Mouse (Mus musculus) adrenal gland, postnatal 4 days (tissue): Measurements from ENCODE around the gene Sbno2. TPM values are rescaled to one million over a fixed set of nuclear protein-coding genes. Genes with fewer than 3 reads are reported as not detected.
A peak's percentile ranks its signal among the peaks of the same experiment; 100 is the strongest.

Experiments used
- DNase-seq, 2 experiments: peaks; one replicate each; pipeline ENCODE4 v3.0.0; 2021 to 2022; ENCODE audit warnings: low spot score in 2 of 2, mixed read lengths in 2 of 2
- total RNA-seq, 2 experiments: library from RNA; stranded (reverse); gene quantifications; 2 replicates each; pipeline ENCODE4 v1.2.3; 2021

Sbno2 gene
- total RNA-seq, 2 experiments from 2014 or later, result 51.7 to 53.2 TPM

- DNase-seq, result no peak
Measured at GRCm38 (mm10) chr10:80127920-80128319, 22.5 kb upstream of the Sbno2 start.

GRCm38 (mm10) chr10:80123932-80124562 lies 18.7 kb upstream of the Sbno2 start:
- no peak for DNase-seq

GRCm38 (mm10) chr10:80121639-80122038 lies 16.3 kb upstream of the Sbno2 start:
- DNase-seq, result no peak

GRCm38 (mm10) chr10:80120146-80120545 lies 14.8 kb upstream of the Sbno2 start:
- DNase-seq, result no peak

DNA sequence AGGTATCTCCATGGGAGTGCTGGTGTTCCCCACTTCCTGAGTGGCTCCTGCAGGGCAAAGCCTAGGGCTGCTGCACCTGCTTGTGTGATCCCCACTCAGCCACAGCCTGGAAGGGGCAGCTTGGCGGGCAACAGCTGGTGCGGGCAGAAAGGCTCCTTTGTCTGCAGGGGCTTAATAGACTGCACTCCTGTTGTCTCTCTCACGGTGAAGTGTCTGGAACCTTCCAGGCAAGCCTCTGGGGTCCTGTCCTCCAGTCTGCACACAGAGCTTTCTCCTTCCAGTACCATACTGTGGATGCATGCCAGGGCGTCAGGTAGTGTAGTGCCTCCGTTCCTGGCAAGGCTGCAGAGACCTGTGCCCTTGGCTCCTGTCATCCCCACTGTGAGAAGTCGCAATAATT lies 13.2 kb upstream of the Sbno2 start:
- DNase-seq, result no peak

- no peak for DNase-seq
Measured at GRCm38 (mm10) chr10:80117736-80118135, 12.4 kb upstream of the Sbno2 start.

- no peak for DNase-seq
Measured at GRCm38 (mm10) chr10:80116927-80117691, 11.7 kb upstream of the Sbno2 start.

- DNase-seq, result no peak
Measured at GRCm38 (mm10) chr10:80116563-80116926, 11.2 kb upstream of the Sbno2 start.

GRCm38 (mm10) chr10:80115944-80116335 lies 10.6 kb upstream of the Sbno2 start:
- no peak for DNase-seq

DNA sequence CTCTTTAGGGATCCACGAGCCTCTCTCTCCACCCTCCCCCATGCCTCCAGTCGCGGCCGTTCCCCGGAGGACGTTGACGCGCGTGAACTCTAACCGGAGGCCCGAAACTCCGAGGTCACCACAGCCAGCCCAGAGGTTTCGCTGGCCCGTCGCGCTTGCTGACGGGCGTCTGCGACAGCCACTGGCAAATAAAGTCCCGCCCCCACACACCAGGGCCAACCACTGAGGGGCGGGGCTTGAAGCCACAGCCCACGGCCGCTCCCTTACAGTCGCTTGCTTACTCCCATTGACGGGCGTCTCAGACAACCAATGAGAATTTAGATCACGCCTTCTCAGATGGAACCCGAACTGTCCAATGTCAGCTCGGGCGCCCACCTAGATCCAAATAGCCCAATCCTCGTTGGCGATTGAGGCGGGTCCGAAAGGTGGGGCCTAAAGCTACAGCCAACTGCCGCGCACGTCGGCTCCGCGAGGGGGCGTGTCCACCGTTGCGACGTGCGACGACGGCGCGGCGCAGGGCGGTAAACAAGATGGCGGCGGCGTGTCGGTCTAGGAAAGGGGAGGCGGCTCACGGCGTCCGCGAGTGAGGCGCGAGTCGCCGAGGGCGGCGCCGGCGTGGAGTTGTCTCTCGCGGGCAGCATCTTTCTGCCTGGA lies 10.0 kb upstream of the Sbno2 start, which contains the start of gene Stk11:
Gene Stk11, plus strand, starts transcription at position 514 of the 654 bp plus-strand sequence.
- peak; percentile 94 to 97 for DNase-seq

GRCm38 (mm10) chr10:80114341-80115284 lies 9.2 kb upstream of the Sbno2 start:
- peak; percentile 86 to 95 for DNase-seq

DNA sequence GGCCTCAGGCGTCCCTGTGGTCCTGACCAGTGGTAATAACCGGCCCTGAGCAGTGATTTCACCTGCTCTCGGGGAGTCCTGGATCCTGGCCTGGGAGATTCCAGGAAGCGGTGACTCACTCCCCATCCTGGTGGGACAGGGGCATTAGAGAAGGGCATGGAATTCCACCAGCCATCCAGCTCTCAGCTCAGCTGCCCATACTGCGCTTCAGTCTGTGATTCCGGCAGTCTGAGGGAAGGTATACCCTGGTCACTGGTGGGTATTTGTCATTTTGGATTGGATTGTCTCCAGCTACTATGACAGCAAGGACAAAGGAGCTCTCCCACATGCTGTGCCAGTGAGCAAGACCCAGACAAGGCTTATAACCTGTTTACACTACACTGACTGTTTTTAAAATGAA lies 2.3 kb upstream of the Sbno2 start:
- no peak for DNase-seq

DNA sequence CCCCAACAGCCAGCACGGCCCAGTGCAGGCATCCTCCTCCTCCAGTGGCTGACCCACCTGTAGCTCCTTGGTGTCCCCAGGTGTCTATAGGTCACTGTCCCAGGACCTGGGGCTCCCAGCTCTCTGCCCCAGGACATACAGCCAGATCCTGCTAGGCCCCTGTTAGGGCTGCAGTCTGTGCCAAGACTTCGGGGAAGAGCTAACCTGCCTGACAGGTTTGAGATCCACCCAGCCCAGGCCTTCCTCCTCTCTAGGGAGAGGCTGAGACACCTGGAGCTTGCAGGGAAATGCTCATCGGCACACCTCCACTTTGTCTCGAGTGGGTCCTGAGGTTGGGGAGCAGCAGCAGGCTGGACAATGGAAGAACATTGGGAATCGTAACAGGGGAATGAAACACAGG lies 555 bp upstream of the Sbno2 start:
- DNase-seq, result no peak

DNA sequence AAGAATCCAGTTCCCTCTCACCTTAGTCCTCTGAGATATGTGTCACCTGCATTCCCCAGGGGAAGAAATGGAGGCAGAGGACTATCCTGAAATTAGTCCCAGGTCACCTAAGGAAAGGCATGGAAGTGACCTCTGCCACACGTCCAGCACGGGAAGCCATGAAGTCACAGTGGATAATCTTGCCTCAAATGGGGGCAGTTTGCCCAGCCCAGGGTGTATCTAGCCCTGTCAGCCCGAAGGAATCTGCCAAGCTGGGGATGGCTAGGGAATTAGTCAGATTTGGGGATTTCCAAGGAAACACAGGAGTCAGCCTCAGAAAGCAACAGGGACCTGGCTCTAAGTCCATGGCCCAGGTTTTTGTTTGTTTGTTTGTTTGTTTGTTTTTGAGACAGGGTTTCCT lies 1.2 kb downstream of the Sbno2 start:
- DNase-seq, result no peak

DNA sequence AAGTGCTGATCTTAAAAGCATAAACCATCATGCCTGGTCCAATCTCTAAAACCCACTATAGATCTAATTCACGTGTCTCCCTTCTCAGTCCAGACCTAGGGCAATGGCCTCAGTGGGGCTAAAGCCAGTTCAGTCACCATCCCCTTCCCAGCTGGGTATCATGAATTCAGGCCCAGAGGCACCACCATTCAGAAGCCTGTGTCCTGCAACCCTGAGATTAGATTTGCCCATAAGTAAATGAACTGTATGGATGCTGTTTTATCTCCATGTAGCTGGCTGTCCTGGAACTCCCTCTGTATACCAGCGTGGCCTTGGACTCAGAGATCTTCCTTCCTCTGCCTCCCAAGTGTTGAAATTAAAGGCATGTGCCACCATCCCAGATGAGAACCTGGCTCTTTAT lies 2.3 kb downstream of the Sbno2 start:
- no peak for DNase-seq

DNA sequence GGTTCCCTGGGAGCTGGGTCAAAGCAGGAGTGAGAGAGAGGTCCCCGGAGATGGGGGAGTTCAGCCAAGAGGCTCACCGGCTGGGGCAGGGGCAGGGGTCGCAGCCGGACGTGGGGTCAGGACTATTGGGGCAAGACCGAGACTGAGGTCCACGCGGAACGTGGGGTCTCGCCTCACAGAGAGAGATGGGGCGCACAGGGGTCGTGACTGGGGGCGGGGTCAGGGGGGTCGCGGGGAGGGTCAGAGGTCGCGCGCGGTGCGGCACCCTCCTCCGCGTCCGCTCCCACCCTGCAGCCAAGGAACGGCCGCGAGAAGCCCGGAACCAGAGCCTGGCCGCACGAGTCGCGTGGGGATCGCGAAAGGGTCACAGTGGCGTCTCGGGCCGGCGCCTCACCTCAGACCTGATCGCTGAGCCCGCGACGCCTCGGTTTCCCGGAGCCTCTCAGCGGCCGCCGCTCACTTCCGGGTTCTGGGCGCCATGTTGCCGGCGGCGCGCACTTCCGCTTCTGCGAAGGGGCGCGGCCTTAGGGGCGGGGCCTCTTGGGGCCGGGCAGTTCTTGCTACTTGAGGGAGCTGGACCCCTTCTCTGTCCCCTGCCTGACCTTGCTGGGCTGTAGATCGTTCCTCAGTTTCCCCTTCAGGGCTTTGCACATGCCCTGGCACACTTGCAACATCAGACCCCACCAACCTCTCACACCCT lies 3.0 kb downstream of the Sbno2 start:
- DNase-seq, result peak; percentile 67 to 74

DNA sequence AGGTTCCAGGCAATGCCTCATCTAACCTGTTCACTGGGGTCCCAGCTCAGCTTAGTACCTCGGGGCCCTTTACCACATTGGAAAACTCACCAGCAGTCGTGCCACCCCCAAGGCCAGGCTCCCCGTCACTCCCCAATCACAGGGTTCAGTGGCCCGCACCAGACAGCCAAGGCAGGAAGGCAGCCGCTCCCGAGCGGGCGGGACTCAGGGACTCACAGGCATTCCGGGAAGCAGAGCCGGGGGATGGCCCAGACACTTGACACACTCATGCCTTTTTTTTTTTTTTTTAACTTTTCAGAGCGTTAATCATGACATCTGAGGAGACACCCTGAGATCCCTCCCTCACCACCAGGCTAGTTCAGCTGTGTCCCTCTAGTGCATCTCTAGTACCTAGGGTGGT lies 4.4 kb downstream of the Sbno2 start:
- no peak for DNase-seq

GRCm38 (mm10) chr10:80098630-80099029 lies 6.7 kb downstream of the Sbno2 start:
- DNase-seq, result no peak

DNA sequence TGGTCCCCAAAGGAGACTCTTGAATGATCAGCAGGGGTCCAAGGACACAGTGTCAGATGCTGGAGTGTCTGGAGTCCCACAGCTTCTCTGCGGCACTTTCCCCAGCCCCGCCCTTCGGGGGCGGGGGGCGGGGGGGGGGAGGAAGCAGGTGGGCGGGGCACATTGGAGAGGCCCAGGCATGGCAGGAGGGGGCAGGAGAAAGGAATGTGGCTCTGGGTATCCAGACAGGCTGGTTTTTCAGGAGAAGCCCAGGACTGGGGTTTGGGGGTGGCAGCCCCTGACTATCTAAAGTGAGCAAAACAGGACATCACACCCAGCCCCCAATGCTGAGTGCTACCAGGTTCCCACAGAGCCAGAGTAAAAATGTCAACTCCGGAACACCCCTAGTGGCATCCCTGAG lies 8.1 kb downstream of the Sbno2 start:
- DNase-seq, result no peak

GRCm38 (mm10) chr10:80095547-80095946 lies 9.8 kb downstream of the Sbno2 start:
- no peak for DNase-seq

DNA sequence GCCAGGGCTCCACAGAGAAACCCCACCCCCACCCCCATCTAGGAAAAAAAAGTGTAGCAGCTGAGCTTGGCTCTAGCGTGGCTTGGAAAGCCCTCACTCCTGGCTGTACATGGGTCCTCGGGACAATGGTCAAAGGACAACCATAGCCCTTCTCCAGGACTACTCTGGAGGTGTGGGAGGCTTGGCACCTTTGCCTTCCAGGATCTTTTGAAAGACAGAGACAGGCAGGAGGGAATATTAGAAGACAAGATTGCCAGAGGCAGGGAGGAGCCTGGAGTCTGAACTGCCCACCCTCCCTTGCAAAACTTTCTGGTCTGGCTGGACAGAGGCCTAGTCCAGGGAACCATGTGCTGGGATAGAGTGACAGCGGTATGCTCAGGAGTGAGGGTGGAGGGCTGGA lies 10.7 kb downstream of the Sbno2 start:
- DNase-seq, result no peak
